Mouse (Mus musculus): Measurements from ENCODE around the gene Trim60.

DNA sequence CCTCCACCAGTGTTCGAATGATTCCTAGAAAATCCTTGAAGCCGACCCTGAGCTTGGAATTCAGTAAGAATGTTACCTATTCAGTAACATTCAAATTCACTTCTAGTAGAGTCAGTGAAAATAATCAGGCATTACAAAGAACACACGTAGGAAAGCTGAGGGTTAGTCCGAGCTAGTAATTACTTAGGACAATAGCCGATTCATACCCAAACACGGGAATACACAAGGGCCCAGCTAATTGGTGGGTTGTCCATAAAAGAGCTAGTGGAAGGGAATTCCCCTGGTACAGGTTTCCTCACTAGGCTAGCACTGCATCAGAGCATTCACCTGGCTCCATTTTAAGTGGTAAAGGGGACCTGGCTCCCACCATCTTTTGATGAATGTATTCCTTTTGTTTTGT, 66.3 kb downstream of the Trim60 start:
- TF ChIP-seq GATA1 (IDR thresholded peaks at IDR 0.05; ENCODE audit: low read length) (no peak), TAL1 (IDR thresholded peaks at IDR 0.05; ENCODE audit: low read length) (no peak)
